Mouse (Mus musculus): ENCODE measurements around the gene Tapt1. TPM values are rescaled to one million over a fixed set of nuclear protein-coding genes. Genes with fewer than 3 reads are reported as not detected.

Tapt1 gene
- polyA plus RNA-seq, 1 experiment from 2014 or later: 28.5 TPM

- H3K27me3 ChIP-seq (replicated peaks; ENCODE audit: control insufficient read depth, insufficient read depth, low read length): no peaks in the 10 kb centered on the region
- H3K4me3 ChIP-seq (ENCODE audit: low read length): no peak overlapping the region
- H3K27ac ChIP-seq (ENCODE audit: low read depth, low read length): no peak overlapping the region
- ATAC-seq: no peak
- H3K9me3 ChIP-seq (ENCODE audit: control insufficient read depth, low read length): no peaks in the 10 kb centered on the region
- no peak overlapping the region for H3K4me2 ChIP-seq (ENCODE audit: low read length)
- H3K36me3 ChIP-seq (ENCODE audit: control insufficient read depth, insufficient read depth, low read length): peaks cover 2% of the 10 kb centered on the region
- 93% methylated on average over 5 of the region's 5 CpGs for WGBS
- no peak overlapping the region for H3K9ac ChIP-seq (ENCODE audit: low read depth, low read length)
- no peaks in the 10 kb centered on the region for H3K4me1 ChIP-seq (ENCODE audit: control insufficient read depth, insufficient read depth, low read depth, low read length)
These were observed 13.0 kb downstream of the Tapt1 start for GRCm38 (mm10) chr5:44213391-44213790.

- H3K9ac ChIP-seq (ENCODE audit: low read depth, low read length): no peak overlapping the region
- H3K36me3 ChIP-seq (ENCODE audit: control insufficient read depth, insufficient read depth, low read length): peaks cover 2% of the 10 kb centered on the region
- no peak for ATAC-seq
- no peaks in the 10 kb centered on the region for H3K9me3 ChIP-seq (ENCODE audit: control insufficient read depth, low read length)
- H3K27me3 ChIP-seq (replicated peaks; ENCODE audit: control insufficient read depth, insufficient read depth, low read length): no peaks in the 10 kb centered on the region
- no peak overlapping the region for H3K4me3 ChIP-seq (ENCODE audit: low read length)
- H3K4me1 ChIP-seq (ENCODE audit: control insufficient read depth, insufficient read depth, low read depth, low read length): no peaks in the 10 kb centered on the region
- no peak overlapping the region for H3K27ac ChIP-seq (ENCODE audit: low read depth, low read length)
- no peak overlapping the region for H3K4me2 ChIP-seq (ENCODE audit: low read length)
- 84% methylated on average over 6 of the region's 6 CpGs for WGBS
These were observed 14.5 kb downstream of the Tapt1 start for GRCm38 (mm10) chr5:44211818-44212465.

GRCm38 (mm10) chr5:44207286-44207685, 19.1 kb downstream of the Tapt1 start:
- Histone ChIP-seq H3K27ac (ENCODE audit: low read depth, low read length) (no peak overlapping the region), H3K9ac (ENCODE audit: low read depth, low read length) (no peak overlapping the region)
- WGBS: 88% methylated on average over 4 of the region's 4 CpGs

GRCm38 (mm10) chr5:44206651-44207050, 19.8 kb downstream of the Tapt1 start:
- Histone ChIP-seq H3K4me3 (ENCODE audit: low read length) (no peak overlapping the region), H3K9me3 (ENCODE audit: control insufficient read depth, low read length) (no peaks in the 10 kb centered on the region), H3K36me3 (ENCODE audit: control insufficient read depth, insufficient read depth, low read length) (peaks cover 2% of the 10 kb centered on the region), H3K9ac (ENCODE audit: low read depth, low read length) (no peak overlapping the region), H3K27me3 (replicated peaks; ENCODE audit: control insufficient read depth, insufficient read depth, low read length) (no peaks in the 10 kb centered on the region), H3K4me1 (ENCODE audit: control insufficient read depth, insufficient read depth, low read depth, low read length) (no peaks in the 10 kb centered on the region), H3K4me2 (ENCODE audit: low read length) (no peak overlapping the region), H3K27ac (ENCODE audit: low read depth, low read length) (no peak overlapping the region)
- WGBS: 87% methylated on average over 5 of the region's 5 CpGs
- ATAC-seq: no peak

More at GRCm38 (mm10) chr5:44207286-44207685, 19.1 kb downstream of the Tapt1 start:
- no peak for ATAC-seq
- Histone ChIP-seq H3K36me3 (ENCODE audit: control insufficient read depth, insufficient read depth, low read length) (peaks cover 2% of the 10 kb centered on the region), H3K9me3 (ENCODE audit: control insufficient read depth, low read length) (no peaks in the 10 kb centered on the region), H3K4me1 (ENCODE audit: control insufficient read depth, insufficient read depth, low read depth, low read length) (no peaks in the 10 kb centered on the region), H3K27me3 (replicated peaks; ENCODE audit: control insufficient read depth, insufficient read depth, low read length) (no peaks in the 10 kb centered on the region), H3K4me3 (ENCODE audit: low read length) (no peak overlapping the region), H3K4me2 (ENCODE audit: low read length) (no peak overlapping the region)

- 65% methylated on average over 1 of the region's 1 CpGs for WGBS
- no peaks in the 10 kb centered on the region for H3K36me3 ChIP-seq (ENCODE audit: control insufficient read depth, insufficient read depth, low read length)
These were observed 23.0 kb downstream of the Tapt1 start for GRCm38 (mm10) chr5:44203410-44203809.

GRCm38 (mm10) chr5:44201665-44202064, 24.8 kb downstream of the Tapt1 start:
- H3K4me2 ChIP-seq (ENCODE audit: low read length): no peak overlapping the region
- no peaks in the 10 kb centered on the region for H3K27me3 ChIP-seq (replicated peaks; ENCODE audit: control insufficient read depth, insufficient read depth, low read length)
- H3K36me3 ChIP-seq (ENCODE audit: control insufficient read depth, insufficient read depth, low read length): no peaks in the 10 kb centered on the region
- no peak overlapping the region for H3K9ac ChIP-seq (ENCODE audit: low read depth, low read length)
- no peak overlapping the region for H3K4me3 ChIP-seq (ENCODE audit: low read length)
- no peak overlapping the region for H3K27ac ChIP-seq (ENCODE audit: low read depth, low read length)
- ATAC-seq: no peak
- no peaks in the 10 kb centered on the region for H3K9me3 ChIP-seq (ENCODE audit: control insufficient read depth, low read length)
- H3K4me1 ChIP-seq (ENCODE audit: control insufficient read depth, insufficient read depth, low read depth, low read length): no peaks in the 10 kb centered on the region

More at GRCm38 (mm10) chr5:44203410-44203809, 23.0 kb downstream of the Tapt1 start:
- Histone ChIP-seq H3K4me2 (ENCODE audit: low read length) (no peak overlapping the region), H3K9ac (ENCODE audit: low read depth, low read length) (no peak overlapping the region), H3K27ac (ENCODE audit: low read depth, low read length) (no peak overlapping the region), H3K4me1 (ENCODE audit: control insufficient read depth, insufficient read depth, low read depth, low read length) (no peaks in the 10 kb centered on the region), H3K4me3 (ENCODE audit: low read length) (no peak overlapping the region), H3K27me3 (replicated peaks; ENCODE audit: control insufficient read depth, insufficient read depth, low read length) (no peaks in the 10 kb centered on the region), H3K9me3 (ENCODE audit: control insufficient read depth, low read length) (no peaks in the 10 kb centered on the region)
- ATAC-seq: no peak

- no peaks in the 10 kb centered on the region for H3K9me3 ChIP-seq (ENCODE audit: control insufficient read depth, low read length)
These were observed 27.3 kb downstream of the Tapt1 start for GRCm38 (mm10) chr5:44199109-44199508.

GRCm38 (mm10) chr5:44198471-44198870, 28.0 kb downstream of the Tapt1 start:
- ATAC-seq: no peak
- Histone ChIP-seq H3K27ac (ENCODE audit: low read depth, low read length) (no peak overlapping the region), H3K9me3 (ENCODE audit: control insufficient read depth, low read length) (no peaks in the 10 kb centered on the region), H3K36me3 (ENCODE audit: control insufficient read depth, insufficient read depth, low read length) (peaks cover 4% of the 10 kb centered on the region), H3K9ac (ENCODE audit: low read depth, low read length) (no peak overlapping the region), H3K4me3 (ENCODE audit: low read length) (no peak overlapping the region), H3K4me1 (ENCODE audit: control insufficient read depth, insufficient read depth, low read depth, low read length) (no peaks in the 10 kb centered on the region), H3K4me2 (ENCODE audit: low read length) (no peak overlapping the region), H3K27me3 (replicated peaks; ENCODE audit: control insufficient read depth, insufficient read depth, low read length) (no peaks in the 10 kb centered on the region)
- WGBS: 63% methylated on average over 4 of the region's 4 CpGs

More at GRCm38 (mm10) chr5:44199109-44199508, 27.3 kb downstream of the Tapt1 start:
- WGBS: 95% methylated on average over 4 of the region's 4 CpGs
- no peaks in the 10 kb centered on the region; the same call in 1 of the 2 replicates for H3K36me3 ChIP-seq (ENCODE audit: control insufficient read depth, insufficient read depth, low read length)
- H3K4me1 ChIP-seq (ENCODE audit: control insufficient read depth, insufficient read depth, low read depth, low read length): no peaks in the 10 kb centered on the region
- no peaks in the 10 kb centered on the region for H3K27me3 ChIP-seq (replicated peaks; ENCODE audit: control insufficient read depth, insufficient read depth, low read length)
- ATAC-seq: no peak
- no peak overlapping the region for H3K9ac ChIP-seq (ENCODE audit: low read depth, low read length)
- H3K4me3 ChIP-seq (ENCODE audit: low read length): no peak overlapping the region
- H3K27ac ChIP-seq (ENCODE audit: low read depth, low read length): no peak overlapping the region
- no peak overlapping the region for H3K4me2 ChIP-seq (ENCODE audit: low read length)

GRCm38 (mm10) chr5:44197806-44198205, 28.6 kb downstream of the Tapt1 start:
- H3K9me3 ChIP-seq (ENCODE audit: control insufficient read depth, low read length): no peaks in the 10 kb centered on the region
- no peaks in the 10 kb centered on the region for H3K27me3 ChIP-seq (replicated peaks; ENCODE audit: control insufficient read depth, insufficient read depth, low read length)
- no peaks in the 10 kb centered on the region for H3K4me1 ChIP-seq (ENCODE audit: control insufficient read depth, insufficient read depth, low read depth, low read length)
- no peak overlapping the region for H3K27ac ChIP-seq (ENCODE audit: low read depth, low read length)
- no peak for ATAC-seq
- H3K36me3 ChIP-seq (ENCODE audit: control insufficient read depth, insufficient read depth, low read length): peaks cover 6% of the 10 kb centered on the region
- no peak overlapping the region for H3K4me2 ChIP-seq (ENCODE audit: low read length)
- H3K9ac ChIP-seq (ENCODE audit: low read depth, low read length): no peak overlapping the region
- no peak overlapping the region for H3K4me3 ChIP-seq (ENCODE audit: low read length)
- WGBS: 83% methylated on average over 5 of the region's 5 CpGs

Data from hindbrain, embryonic 16.5 days (tissue).